Mouse (Mus musculus): ENCODE results near the gene Stard3.

Gene Stard3

DNA sequence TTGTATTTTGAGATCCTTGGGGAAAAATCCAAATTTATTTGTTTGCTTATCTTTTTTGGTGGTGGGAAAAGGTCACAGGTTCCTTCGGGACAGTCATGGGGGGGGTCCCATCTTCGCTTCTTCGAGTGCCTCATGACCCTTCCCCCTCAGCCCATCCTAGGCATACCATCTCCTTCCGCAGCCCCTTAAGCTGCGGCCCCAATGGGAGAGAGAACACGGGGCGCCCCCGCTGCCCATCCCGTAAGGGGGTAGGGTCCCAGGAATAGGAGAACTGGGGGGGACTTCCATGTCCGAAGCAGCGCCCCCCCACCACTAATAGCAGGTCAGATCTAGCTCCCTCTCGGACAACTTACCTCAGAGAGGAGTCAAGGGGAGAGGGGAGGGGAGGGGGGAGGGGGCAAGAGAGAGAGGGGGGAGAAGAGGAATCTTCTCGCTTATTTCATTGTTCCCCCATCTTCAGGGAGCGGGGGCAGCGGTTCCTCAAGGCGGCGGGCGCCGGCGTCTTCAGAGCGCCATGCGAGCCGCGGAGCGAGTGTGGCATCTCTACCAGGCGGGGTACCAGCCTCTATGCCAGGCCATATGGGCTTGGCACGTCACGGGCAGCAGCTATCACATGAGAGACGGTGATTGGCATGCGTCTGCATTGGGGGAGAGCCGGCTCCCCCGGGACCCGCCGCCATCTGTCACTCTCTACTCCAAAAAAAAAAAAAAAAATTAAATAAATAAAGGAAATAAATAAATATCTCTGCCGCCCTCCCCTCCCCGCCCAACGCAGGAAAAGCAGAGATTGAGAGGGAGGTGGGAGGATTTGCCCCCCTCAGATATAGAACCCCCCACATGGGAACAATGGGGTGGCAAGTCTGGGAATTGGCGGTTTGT is 28.8 kb upstream of the Stard3 start, which contains the start of gene Neurod2:
TSS of gene Neurod2 (minus strand) at position 568 of the 879 bp plus-strand sequence.
- DNase-seq (ENCODE audit: low read depth, low spot score): no peak

DNA sequence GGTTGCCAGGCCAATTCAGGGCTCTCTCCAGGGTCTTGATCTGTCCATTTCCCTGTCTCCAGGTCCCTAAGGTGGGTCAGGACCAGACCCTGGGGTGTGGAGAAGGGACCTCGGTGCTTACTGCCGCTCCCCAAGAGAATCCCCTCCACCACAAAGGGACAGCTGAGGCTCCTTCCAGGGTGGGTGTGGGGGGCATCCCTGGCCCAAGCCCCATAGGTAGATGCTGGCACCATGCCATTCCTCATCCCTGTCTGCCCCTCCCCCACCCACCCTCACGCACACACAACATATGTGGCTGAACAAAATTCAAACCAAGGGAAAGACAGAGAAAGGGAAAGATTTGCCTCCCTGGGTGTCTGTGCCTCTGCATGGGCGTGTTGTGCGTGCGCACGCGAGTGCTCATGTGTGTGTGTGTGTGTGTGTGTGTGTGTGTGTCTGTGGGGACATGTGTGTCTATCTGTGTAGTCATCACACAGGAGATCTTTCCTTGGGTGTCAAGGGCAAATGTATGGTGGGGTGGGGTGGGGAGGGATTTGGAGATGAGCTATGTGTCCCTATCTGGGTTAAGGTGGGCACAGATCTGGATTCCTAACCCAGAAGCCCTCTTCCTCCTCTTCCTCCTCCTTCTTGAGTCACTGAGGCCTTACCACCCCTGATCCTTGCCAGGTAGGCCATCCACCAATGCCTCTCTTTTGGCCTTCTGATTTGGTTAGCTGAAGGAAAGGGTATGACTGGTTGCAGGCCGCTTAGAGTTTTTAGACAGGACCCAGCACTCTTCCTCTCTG is 28.0 kb upstream of the Stard3 start:
- DNase-seq (ENCODE audit: low read depth, low spot score): no peak

DNA sequence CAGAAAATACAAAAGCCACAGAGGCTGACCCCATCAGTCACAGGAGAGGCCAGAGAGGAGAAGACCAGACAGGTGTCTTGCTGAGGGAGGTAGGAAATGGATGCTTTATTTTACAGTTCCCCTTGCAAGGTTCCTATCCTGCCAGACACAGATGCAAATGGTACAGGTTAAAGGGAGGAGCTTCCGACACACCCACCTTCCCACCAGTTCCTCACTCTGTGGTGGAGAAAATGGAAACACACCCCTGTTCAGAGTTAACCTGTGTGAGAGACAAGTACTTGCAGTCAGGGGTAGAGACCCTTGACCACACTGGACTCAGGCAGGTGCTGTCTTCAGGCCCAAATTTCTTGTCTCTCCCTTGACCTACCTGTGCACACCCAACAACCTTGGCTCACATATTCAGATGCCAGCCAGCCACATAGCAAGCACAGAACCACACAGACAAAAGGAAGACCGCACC is 27.4 kb upstream of the Stard3 start:
- no peak for DNase-seq (ENCODE audit: low read depth, low spot score)

GRCm38 (mm10) chr11:98331401-98331800 is 26.8 kb upstream of the Stard3 start:
- DNase-seq (ENCODE audit: low read depth, low spot score): no peak

DNA sequence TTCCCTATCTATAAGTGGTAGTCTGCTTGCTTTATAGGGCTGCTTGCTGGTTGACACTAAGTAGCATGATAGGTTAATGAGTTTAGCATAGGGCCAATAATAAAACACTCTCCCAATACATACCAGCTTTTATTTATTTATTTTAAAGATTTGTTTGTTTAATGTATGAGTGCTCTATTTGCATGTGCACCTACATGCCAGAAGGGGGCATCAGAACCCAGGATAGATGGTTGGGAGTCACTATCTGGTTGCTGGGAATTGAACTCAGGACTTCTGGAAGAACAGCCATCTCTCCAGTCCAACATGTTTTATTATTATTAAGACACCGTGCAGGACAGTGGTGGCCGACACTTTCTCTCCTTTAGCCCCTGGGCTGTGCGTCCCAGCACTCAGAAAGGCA is 26.0 kb upstream of the Stard3 start:
- no peak for DNase-seq (ENCODE audit: low read depth, low spot score)

- no peak for DNase-seq (ENCODE audit: low read depth, low spot score)
Measured at GRCm38 (mm10) chr11:98332841-98333240, 25.3 kb upstream of the Stard3 start.

DNA sequence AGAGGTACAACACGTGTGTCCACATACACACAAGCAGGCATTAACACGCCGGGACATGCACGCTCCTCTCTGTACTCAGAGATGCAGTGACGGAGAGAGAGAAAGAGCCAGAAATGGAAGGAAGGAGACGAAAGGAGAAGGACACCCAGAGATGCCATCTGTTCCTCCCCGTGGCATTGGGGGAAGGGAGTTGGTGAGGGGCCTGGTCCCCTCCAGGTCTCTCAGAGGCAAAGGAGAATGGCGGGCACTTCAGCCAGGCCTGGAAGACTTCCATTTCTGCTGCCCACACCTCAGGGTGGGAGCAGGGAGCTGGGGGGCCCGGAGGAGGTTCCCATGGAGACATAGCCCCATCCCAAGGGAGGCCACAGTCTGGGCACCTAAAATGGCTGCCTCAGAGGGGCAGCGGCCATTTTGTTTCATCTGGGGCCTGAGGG is 24.9 kb upstream of the Stard3 start:
- DNase-seq (ENCODE audit: low read depth, low spot score): no peak

DNA sequence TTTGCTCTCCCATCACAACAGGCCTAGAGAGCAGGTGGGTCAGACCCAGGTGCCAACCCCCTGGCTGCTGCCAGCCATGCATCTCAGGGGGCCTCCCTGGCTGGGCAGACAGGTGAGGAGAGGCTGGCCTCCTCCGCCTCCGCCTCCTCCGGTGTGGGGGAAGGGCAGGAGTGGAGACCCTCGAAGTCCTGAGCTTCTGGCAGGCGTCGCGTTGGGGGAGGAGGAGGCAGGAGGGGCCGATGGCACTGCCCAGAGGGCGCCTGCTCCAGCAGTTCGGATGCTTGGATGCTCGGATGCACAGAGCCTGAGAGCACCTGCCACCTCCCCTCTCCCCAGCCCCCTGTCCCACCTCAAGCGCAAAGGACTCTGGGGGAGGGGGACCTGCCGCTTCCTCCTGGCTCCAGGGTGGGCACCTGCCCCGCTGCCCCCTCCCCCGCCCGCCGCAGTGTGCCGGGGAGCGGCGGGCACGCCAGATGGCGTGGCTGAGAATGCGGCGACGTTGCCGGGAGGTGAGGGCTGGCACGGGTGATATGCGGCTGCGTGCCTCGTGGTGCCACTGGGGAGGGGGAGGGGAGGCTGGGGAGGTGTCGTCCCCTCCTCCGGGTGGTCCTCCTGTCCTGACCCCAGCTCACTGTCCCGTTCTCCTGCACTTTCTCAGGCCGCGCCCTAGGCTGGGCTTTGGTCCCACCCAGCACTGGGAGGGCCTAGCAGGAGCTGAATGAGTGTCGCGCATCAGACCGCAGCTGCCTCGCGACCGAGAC is 24.0 kb upstream of the Stard3 start:
- no peak for DNase-seq (ENCODE audit: low read depth, low spot score)

- DNase-seq (ENCODE audit: low read depth, low spot score): no peak
Measured at GRCm38 (mm10) chr11:98335250-98335649, 22.9 kb upstream of the Stard3 start.

DNA sequence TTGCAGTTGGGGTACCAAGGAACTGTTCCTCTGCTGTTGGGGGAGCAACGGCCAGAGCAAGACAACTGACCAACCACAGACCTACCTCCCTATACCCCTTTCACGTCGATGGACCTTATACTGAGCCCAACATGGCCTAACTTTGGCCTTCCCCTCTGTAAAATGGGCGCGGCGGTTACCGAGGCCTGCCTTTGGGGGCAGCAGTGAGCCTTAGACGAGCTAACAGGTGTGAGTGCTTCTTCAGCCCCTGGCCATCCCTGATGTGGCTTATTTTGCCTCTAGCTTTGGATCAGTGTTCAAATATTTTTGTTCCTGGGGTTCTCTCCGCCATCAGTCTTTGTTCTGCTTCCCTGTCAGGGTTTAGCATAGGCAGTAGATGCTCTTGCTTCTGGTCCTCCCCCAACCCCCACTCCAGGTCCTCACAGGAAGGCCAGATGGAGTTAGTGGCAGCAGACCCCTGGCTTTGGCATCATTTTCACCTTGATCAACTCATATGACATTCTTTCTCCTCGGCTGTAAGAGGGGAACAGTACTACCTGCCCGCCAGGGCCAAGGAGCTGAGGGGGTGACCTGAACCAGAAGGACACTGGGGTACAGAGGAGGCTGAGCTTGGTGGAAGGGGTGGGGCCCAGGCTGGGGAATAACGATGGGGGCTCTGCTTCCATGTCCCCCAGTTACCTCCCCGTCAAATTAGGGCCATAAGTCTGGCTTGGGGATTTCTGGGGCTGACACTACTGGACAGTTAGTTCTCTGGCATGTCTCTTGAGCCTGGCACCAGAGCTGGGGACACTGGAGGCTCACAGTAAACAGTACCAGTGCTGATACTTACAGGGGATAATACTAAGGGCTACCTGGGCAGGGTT is 21.7 kb upstream of the Stard3 start:
- DNase-seq (ENCODE audit: low read depth, low spot score): no peak

- DNase-seq (ENCODE audit: low read depth, low spot score): no peak
Measured at GRCm38 (mm10) chr11:98338507-98338961, 19.6 kb upstream of the Stard3 start.

- no peak for DNase-seq (ENCODE audit: low read depth, low spot score)
Measured at GRCm38 (mm10) chr11:98339071-98339501, 19.1 kb upstream of the Stard3 start.

DNA sequence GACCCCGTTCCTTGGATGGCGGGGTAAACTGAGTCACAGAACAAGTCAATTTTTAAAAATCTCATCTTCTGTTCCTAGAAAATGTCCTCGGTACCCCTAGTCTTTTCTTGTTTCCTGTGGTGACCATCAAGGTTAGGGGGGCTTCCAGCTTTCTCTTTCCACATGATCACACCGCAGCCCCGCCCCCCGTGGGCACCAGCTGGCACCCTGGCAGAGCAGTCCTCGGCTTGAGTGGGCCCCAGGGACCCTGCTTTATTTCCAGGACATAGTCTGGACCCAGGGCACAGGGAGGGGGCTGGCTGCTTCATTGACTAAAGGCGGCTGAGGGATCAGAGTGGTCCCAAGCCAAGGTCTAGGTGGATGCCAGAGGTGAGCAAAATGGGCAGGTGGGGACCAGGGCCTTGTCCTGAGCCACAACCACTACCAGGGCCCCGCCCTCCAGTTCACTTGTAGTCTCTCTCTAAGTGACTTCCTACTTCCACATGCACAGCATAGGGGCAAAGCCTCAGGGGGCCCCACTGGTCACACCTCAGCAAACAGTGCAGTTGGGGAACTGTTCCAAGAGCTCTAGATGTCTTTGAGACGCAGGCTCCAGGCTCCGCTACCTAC is 18.4 kb upstream of the Stard3 start:
- DNase-seq (ENCODE audit: low read depth, low spot score): no peak

- no peak for DNase-seq (ENCODE audit: low read depth, low spot score)
Measured at GRCm38 (mm10) chr11:98340597-98340996, 17.6 kb upstream of the Stard3 start.

GRCm38 (mm10) chr11:98341174-98341573 is 17.0 kb upstream of the Stard3 start:
- DNase-seq (ENCODE audit: low read depth, low spot score): no peak

GRCm38 (mm10) chr11:98342000-98342945 is 15.9 kb upstream of the Stard3 start:
- DNase-seq (ENCODE audit: low read depth, low spot score): no peak

- no peak for DNase-seq (ENCODE audit: low read depth, low spot score)
Measured at GRCm38 (mm10) chr11:98345253-98345652, 12.9 kb upstream of the Stard3 start.

DNA sequence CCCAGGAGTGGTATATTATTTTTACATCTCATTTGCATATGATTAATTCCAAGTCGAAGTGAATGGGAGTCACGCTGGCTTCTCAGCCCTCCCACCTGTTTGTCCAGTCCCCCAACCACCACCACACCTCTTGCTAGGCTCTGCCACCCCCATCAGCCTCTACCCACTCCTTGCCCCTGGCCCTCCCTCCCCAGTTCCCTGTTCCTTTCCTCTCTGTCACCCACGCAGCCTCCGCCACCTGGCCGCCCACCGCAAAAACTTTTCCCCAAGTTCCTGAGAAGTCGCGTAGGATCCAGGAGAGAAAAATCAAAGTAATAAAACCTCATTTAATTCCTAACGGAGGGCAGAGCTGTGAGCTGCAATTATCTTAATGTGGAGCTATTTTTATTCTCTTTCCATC is 12.0 kb upstream of the Stard3 start:
- no peak for DNase-seq (ENCODE audit: low read depth, low spot score)

Data from telencephalon, adult 2 months (tissue).